9 mouse cellular contexts compared by ENCODE assay signal in genomic region chr2:127522006-127522441, GRCm38 (mm10). TPM values are rescaled to one million over a fixed set of nuclear protein-coding genes. Genes with fewer than 3 reads are reported as not detected.
DNase-seq lines count a peak whose midpoint lies in the region; ATAC-seq and TF ChIP-seq lines count a peak whose summit lies in the region.
"Had no signal": no experiment of that assay in that cellular context is flagged by ENCODE, and none has a peak within 500 bp of the region (broad histone marks: within the 10 kb centered on the region; RNA-seq: fewer than 3 reads in every experiment).

Kcnip3 (minus strand) TSS chr2:127522094.

- no peaks in the 10 kb centered on the region for H3K9me3 ChIP-seq in heart, embryonic 13.5 days
- H3K9me3 ChIP-seq in forebrain, embryonic 16.5 days (ENCODE audit: control insufficient read depth, low read length): no peaks in the 10 kb centered on the region
- no peaks in the 10 kb centered on the region for H3K9me3 ChIP-seq in midbrain, embryonic 10.5 days (replicated peaks)
- H3K9me3 ChIP-seq in stomach, postnatal 0 days (ENCODE audit: control insufficient read depth, low read length): no peaks in the 10 kb centered on the region

- TF ChIP-seq EP300 in stomach, postnatal 0 days (optimal IDR thresholded peaks at IDR 0.05): no peak

- H3K4me2 ChIP-seq in heart, embryonic 13.5 days: peak within 1 kb of the TSS; percentile 67
- peak within 1 kb of the TSS; percentile 71 for H3K4me2 ChIP-seq in forebrain, embryonic 16.5 days (ENCODE audit: low read length)
- peak within 1 kb of the TSS; percentile 49 for H3K4me2 ChIP-seq in stomach, postnatal 0 days (replicated peaks; ENCODE audit: low read depth)

- H3K27ac ChIP-seq in heart, embryonic 13.5 days (replicated peaks): no peak within 1 kb of the TSS
- H3K27ac ChIP-seq in forebrain, embryonic 16.5 days (ENCODE audit: low read length): peak within 1 kb of the TSS; percentile 89
- H3K27ac ChIP-seq in midbrain, embryonic 10.5 days (replicated peaks): peak within 1 kb of the TSS; percentile 80
- H3K27ac ChIP-seq in stomach, postnatal 0 days (replicated peaks): no peak within 1 kb of the TSS

- no peaks in the 10 kb centered on the region for H3K36me3 ChIP-seq in heart, embryonic 13.5 days
- no peaks in the 10 kb centered on the region for H3K36me3 ChIP-seq in forebrain, embryonic 16.5 days (ENCODE audit: control insufficient read depth, insufficient read depth)
- no peaks in the 10 kb centered on the region for H3K36me3 ChIP-seq in midbrain, embryonic 10.5 days
- no peaks in the 10 kb centered on the region for H3K36me3 ChIP-seq in stomach, postnatal 0 days (ENCODE audit: control insufficient read depth, insufficient read depth, low read length)

- no peak for TF ChIP-seq CTCF in stomach, postnatal 0 days (IDR thresholded peaks at IDR 0.05; ENCODE audit: low read depth)

- DNase-seq in heart, adult 8-10 months (ENCODE audit: low spot score): no peak
- DNase-seq in cerebellum, adult 11 months: peak; percentile 80
- DNase-seq in layer of hippocampus, postnatal 25 days (ENCODE audit: extremely low spot score in 1 of 2, low spot score in 1 of 2): peak; percentile 59 to 60
- DNase-seq in midbrain, embryonic 10.5 days (ENCODE audit: low spot score): peak; percentile 57
- DNase-seq in stomach, postnatal 0 days (ENCODE audit: low spot score): peak; percentile 23
- no peak for DNase-seq in urinary bladder, postnatal 36 days (ENCODE audit: low spot score in 2 of 2)

- peak within 1 kb of the TSS; percentile 40 for H3K4me3 ChIP-seq in heart, embryonic 13.5 days
- H3K4me3 ChIP-seq in forebrain, embryonic 16.5 days (replicated peaks; ENCODE audit: low read length): peak within 1 kb of the TSS; percentile 55
- peak within 1 kb of the TSS; percentile 55 for H3K4me3 ChIP-seq in midbrain, embryonic 10.5 days
- peak within 1 kb of the TSS; percentile 25 for H3K4me3 ChIP-seq in stomach, postnatal 0 days (ENCODE audit: low read depth, low read length)

- peak within 1 kb of the TSS; percentile 61 for H3K9ac ChIP-seq in heart, embryonic 13.5 days
- peak within 1 kb of the TSS; percentile 69 for H3K9ac ChIP-seq in forebrain, embryonic 16.5 days (replicated peaks; ENCODE audit: low read depth, low read length)
- H3K9ac ChIP-seq in stomach, postnatal 0 days (ENCODE audit: low read length): peak within 1 kb of the TSS; percentile 45

- peaks cover 36% of the 10 kb centered on the region for H3K27me3 ChIP-seq in heart, embryonic 13.5 days (replicated peaks)
- H3K27me3 ChIP-seq in forebrain, embryonic 16.5 days (replicated peaks; ENCODE audit: control insufficient read depth, insufficient read depth, low read length): no peaks in the 10 kb centered on the region
- peaks cover 7% of the 10 kb centered on the region for H3K27me3 ChIP-seq in midbrain, embryonic 10.5 days (ENCODE audit: low read depth, poor library complexity, severe bottlenecking)
- no peaks in the 10 kb centered on the region for H3K27me3 ChIP-seq in stomach, postnatal 0 days (ENCODE audit: control insufficient read depth, insufficient read depth, low read length)

- peaks cover 17% of the 10 kb centered on the region for H3K4me1 ChIP-seq in heart, embryonic 13.5 days
- H3K4me1 ChIP-seq in forebrain, embryonic 16.5 days (replicated peaks; ENCODE audit: control insufficient read depth, insufficient read depth, low read length): peaks cover 52% of the 10 kb centered on the region
- H3K4me1 ChIP-seq in midbrain, embryonic 10.5 days: peaks cover 48% of the 10 kb centered on the region
- H3K4me1 ChIP-seq in stomach, postnatal 0 days (replicated peaks; ENCODE audit: control insufficient read depth, insufficient read depth): no peaks in the 10 kb centered on the region; the same call in 1 of the 2 replicates

- no peak for ATAC-seq in heart, embryonic 13.5 days (ENCODE audit: extremely low read depth, insufficient number of reproducible peaks, low FRiP score, low TSS enrichment)
- ATAC-seq in forebrain, embryonic 16.5 days: peak; percentile 89
- ATAC-seq in stomach, postnatal 0 days (ENCODE audit: low FRiP score, low TSS enrichment): peak; percentile 21; the same call in 1 of the 2 replicates

- 4% methylated on average over 10 of the region's 10 CpGs for WGBS in heart, embryonic 13.5 days
- 1% methylated on average over 10 of the region's 10 CpGs for WGBS in forebrain, embryonic 16.5 days
- 4% methylated on average over 10 of the region's 10 CpGs for WGBS in midbrain, embryonic 10.5 days
- 7% methylated on average over 10 of the region's 10 CpGs for WGBS in stomach, postnatal 0 days

RNA-seq across cellular contexts. Expression of gene Kcnip3, which starts in this region (rescaled TPM):
- polyA plus RNA-seq in heart, embryonic 13.5 days (2015; fragmentation: Nextera tagmentation; extraction: Ambion mirVana): 0.93 and 1.4 TPM in 2 replicates
- 1 to 10 TPM in 3 of 4 experiments, under 1 TPM in 1; 0.86 to 1.3 (median 1.2) TPM for total RNA-seq in heart, adult 8-10 months (2022)
- 9.7 and 9.9 TPM in 2 replicates for polyA plus RNA-seq in forebrain, embryonic 16.5 days (2015; fragmentation: Nextera tagmentation; extraction: Ambion mirVana)
- total RNA-seq in layer of hippocampus, postnatal 25 days (2021): 10 to 100 TPM; 63.9 to 73.7 TPM
- 1.8 and 2.6 TPM in 2 replicates for polyA plus RNA-seq in midbrain, embryonic 10.5 days (2016; fragmentation: Nextera tagmentation; extraction: Ambion mirVana)
- 1.2 TPM in 2 replicates for polyA plus RNA-seq in stomach, postnatal 0 days (2015; fragmentation: Nextera tagmentation; extraction: Ambion mirVana)
- total RNA-seq: CH12.LX had no signal

Comparison
In these comparisons a context has a peak if more than half of its experiments do, and no peak if none do; other contexts are left out.
1. RNA of gene Kcnip3 (total RNA-seq): 63.9 to 73.7 TPM in layer of hippocampus, postnatal 25 days; 0.86 to 1.3 TPM in heart, adult 8-10 months; every median in the first group is over 10 times any median in the second.
2. H3K27ac ChIP-seq: peak in forebrain, embryonic 16.5 days (single experiment) and midbrain, embryonic 10.5 days (single experiment); none in heart, embryonic 13.5 days (single experiment) and stomach, postnatal 0 days (single experiment).
3. DNase-seq: peak in cerebellum, adult 11 months (single experiment), layer of hippocampus, postnatal 25 days (2 of 2), midbrain, embryonic 10.5 days (single experiment) and stomach, postnatal 0 days (single experiment); none in heart, adult 8-10 months (single experiment) and urinary bladder, postnatal 36 days (0 of 2).
4. Peak in every context shown above with its lines, with median percentiles within 50 percentile points of each other: H3K4me2 ChIP-seq, H3K4me3 ChIP-seq and H3K9ac ChIP-seq.